Mouse (Mus musculus): Measurements from ENCODE around the gene Olfr374.
"Not testable (repeated sequence)": the region's sequence is repeated elsewhere in the genome, so short reads cannot be mapped to it uniquely, and the experiment has no call there.

The Olfr374 gene

DNA sequence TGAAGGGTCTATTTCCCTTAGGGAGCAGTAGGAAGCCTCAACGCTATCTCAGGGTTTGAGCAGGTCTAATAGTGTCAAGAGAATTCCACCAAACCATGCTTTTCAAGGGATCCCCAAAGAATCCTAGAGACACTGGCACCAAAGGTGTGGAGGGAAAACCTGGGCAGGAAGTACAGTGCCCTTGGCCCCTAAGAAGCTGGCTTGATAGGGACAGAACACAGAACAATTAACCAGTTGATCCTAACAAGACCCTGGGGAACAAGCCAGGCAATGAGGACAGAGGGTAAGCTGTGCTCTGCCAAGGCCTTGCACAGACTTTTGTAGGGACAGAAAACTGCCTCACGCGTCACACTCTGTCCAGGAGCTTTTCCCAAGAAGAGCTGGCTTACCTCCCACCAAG is at the start of gene Olfr374:
Gene Olfr374, plus strand, starts transcription at position 301 of the 400 bp plus-strand sequence.
- no peak for DNase-seq (ENCODE audit: low spot score in 2 of 2)

DNA sequence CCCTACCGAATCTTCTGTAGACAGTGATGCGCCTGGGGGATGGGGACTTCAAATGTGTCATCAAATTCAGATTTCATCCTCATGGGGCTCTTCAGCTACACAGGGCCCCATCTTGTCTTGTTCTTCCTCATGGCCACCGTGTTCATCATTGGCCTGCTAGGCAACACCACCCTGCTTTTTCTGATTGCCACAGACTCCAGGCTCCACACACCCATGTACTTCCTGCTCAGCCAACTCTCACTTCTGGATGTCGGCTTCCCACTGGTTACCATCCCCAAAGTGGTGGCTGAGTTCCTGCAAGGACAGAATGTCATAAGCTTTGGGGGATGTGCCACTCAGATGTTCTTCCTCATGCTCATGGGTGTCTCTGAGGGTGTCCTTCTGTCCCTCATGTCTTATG is 49.2 kb upstream of the Olfr374 start:
- not testable (repeated sequence) for DNase-seq (ENCODE audit: low spot score in 2 of 2)

DNA sequence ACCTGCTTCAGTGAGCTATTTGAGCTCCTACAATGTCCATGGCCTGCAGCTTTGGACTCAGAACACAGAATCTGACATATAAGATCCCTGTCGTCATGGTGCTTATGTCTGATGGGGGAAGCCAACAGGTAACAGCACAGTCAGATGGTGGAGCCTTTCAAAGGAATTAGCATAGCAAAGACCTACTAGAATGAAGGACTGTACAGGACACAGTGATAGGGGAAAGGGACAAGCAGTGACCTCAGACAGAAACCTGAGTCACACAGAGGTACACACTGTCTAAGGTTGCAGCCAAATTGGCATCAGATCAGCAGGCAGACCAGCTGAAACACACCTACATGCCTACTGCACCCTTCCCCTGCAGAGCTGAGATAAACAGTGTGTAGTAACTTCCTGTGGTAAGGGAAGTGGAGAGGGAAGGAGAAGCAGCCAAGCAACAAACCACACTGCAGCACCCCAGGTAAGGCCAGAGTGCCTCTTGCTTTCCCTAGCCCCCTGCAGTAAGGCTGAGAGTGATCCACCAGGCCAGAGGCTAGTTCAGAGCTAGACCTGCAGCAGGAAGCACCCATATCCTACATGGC is 39.9 kb upstream of the Olfr374 start:
- DNase-seq (ENCODE audit: low spot score in 2 of 2): not testable (repeated sequence)

DNA sequence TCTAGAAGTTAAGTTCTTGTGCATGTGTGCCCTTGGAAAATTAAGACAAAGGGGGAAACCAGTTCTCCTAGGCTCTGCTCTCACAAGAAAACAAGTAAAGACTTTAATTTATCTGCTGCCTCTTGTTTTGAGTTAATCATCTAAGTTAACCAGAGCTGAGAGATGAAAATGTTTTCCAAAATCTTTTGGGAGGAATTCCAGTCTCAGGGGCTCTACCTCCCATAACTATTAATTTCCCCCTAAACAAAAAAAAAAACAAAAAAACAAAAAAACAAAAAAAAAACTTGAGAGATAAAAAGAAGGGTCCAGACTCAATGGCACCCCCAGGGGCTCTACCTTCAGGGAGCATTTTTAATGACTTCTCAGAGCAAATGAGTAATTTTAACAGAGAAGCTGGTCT is 24.0 kb upstream of the Olfr374 start, which contains the start of gene Olfr373:
Gene Olfr373, plus strand, starts transcription at position 301 of the 400 bp plus-strand sequence.
- not testable (repeated sequence) for DNase-seq (ENCODE audit: low spot score in 2 of 2)

DNA sequence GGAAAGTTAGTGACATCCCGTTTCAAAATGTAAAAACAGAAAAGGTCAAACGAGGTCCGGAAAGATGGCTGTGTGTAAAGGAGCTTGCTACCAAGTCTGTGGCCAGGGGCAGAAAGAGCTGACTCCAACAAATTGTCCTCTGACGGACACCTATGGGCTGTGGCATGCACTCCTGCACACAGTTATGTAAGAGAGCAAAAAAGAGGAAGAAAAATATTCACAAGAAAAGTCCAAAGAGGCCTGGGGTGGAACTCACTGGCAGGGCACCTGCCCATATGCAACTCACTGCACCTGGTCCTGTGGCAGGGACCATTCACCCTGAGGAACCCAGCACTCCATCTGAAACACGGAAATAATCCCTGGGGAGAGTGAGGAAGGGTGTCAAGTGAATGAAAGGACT is 22.1 kb upstream of the Olfr374 start:
- DNase-seq (ENCODE audit: low spot score in 2 of 2): no peak

DNA sequence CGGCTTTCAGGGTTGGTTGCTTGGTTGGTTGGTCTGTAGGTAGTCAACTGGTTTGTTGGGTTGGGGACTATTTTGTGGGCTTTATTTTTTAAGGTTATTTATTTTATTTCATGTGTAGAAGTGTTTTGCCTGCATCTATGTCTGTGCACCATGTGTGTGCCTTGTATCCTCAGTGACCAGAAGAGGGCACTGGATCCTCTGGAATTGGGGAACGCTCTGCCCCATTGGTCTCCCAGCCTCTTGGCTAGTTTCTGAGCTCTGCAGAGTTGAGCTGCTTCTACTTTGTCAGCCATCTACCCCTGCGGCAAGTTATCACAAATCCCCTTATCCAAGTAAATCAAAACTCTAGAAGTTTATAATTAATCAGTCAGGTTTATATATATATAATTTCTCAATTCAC is 19.2 kb upstream of the Olfr374 start:
- not testable (repeated sequence) for DNase-seq (ENCODE audit: low spot score in 2 of 2)

DNA sequence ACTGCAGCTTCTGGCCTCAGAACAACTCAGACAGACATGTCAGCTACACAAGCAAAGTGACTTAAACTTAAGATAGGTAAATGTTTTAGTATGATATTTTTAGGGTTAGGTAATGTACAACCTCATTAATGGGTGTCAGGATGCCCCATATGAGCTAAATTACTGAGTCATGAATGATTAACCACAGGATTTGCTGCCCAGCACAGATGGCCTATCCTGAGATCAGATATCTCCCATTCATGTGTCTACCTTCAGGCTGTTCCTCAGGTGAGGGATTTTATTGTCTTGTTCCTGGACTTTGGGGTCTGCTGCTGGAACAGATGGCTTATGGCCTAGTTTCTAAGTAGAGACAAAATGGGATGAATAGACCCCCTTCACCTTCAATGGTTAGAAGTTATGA is 10.1 kb upstream of the Olfr374 start:
- DNase-seq (ENCODE audit: low spot score in 2 of 2): not testable (repeated sequence)

DNA sequence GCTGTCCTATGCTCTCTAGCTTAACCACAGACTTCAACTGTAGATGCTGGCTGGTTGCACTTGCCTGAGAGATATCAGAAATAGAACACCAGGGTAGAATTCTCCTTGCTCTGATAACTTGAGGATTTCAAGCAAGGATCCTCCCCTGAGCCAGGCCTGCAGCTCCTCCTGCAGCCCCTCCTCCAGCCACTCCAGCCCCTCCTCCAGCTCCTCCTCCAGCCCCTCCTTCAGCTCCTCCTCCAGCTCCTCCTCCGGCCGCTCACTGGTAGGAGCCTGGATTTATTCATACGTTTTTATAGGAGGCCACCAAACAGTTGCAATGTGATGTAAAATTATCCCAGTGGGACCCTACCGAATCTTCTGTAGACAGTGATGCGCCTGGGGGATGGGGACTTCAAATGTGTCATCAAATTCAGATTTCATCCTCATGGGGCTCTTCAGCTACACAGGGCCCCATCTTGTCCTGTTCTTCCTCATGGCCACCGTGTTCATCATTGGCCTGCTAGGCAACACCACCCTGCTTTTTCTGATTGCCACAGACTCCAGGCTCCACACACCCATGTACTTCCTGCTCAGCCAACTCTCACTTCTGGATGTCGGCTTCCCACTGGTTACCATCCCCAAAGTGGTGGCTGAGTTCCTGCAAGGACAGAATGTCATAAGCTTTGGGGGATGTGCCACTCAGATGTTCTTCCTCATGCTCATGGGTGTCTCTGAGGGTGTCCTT is 7.3 kb upstream of the Olfr374 start:
- peak in 1 of 2 experiments; percentile 66 for DNase-seq (ENCODE audit: low spot score in 2 of 2)

DNA sequence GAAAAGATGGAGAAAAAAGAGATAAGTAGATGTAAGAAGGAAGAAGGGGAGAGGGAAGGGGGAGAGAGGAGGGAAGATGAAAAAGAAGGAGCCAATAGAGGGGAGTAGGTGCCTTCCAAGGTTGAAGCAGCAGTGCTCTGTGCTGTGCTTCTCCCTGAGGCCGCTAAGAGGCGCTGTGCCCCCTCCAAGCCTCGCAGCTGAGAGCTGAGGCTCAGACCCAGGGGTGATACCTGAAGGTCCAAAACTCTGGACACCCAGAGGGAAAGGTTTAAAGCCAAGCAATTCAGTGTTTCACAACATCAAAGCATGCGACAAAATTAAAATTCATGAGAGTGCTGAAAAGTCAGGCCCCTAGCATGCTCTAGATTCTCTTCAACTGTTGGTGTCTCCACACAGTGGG is 1.7 kb upstream of the Olfr374 start:
- peak in 1 of 2 experiments; percentile 42 for DNase-seq (ENCODE audit: low spot score in 2 of 2)

DNA sequence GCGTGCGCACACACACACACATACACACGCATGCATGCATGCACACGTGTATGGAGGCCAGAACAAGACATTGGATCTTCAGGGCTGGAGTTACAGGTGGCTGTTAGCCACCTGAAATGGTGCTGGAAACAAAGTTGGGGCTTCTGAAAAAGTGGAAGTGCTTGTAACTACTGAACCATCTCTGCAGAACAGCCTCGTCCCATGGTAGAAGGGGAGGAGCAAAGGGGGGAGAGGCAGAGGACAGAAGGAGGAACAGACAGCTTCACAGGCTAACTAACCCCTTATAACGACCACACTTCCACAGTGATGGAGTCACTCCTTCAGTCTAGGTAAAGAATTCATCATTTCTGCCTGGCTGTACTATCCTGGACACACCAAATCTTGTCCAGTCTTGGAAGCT is 4.0 kb downstream of the Olfr374 start:
- DNase-seq (ENCODE audit: low spot score in 2 of 2): peak in 1 of 2 experiments; percentile 59

DNA sequence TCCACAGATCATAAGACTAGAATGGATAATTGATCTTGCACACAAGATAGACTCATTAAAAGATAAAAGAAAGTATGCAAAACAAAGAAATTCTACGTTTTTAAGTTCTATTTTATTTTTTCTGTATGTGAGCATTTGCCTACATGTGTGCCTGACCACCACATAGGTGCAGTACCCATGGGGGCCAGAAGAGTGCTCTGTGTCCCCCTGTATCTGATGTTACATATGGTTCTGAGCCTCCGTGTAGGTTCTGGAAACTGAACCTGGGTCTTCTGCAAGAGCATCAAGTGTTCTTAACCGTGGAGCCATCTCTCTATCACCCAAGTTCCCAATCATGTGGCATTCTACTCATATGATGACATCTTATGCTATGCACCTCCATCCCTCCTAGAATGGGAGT is 5.6 kb downstream of the Olfr374 start:
- DNase-seq (ENCODE audit: low spot score in 2 of 2): peak in 1 of 2 experiments; percentile 37

DNA sequence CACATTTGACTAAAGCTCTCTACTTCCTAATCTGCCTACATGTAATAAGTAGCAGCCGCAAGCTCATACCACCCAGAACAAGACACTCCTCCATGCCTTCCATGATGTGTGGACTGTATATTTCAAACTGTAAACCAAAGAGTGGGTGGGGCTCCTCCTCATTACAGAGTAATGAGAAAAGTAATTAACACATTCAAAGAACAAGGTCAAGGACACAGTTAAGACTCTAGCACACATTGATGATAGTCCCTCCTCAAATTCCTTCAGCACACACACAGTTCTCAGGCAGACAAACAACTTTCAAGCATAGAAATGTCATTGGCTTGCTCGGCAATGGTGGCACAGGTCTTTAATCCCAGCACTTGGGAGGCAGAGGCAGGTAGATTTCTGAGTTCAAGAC is 8.4 kb downstream of the Olfr374 start:
- no peak for DNase-seq (ENCODE audit: low spot score in 2 of 2)

DNA sequence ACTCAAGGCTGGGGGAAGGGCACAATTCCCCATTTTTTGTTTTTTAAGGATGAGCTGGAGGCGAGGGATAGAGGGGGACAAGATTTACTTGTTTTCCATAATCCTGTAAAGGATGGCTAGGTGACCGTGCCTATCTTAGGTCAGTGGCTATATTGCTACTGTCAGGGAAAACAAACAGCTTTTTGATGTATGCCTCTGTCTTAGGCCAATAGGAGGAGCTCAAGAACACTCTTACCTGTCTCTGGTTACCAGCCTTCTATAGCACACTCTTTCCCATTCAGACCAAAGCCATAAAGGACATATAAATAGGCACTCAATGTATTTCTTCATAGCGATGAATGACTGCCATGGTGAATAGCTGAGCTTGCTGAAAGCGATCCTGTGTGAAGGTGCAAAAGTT is 11.8 kb downstream of the Olfr374 start:
- DNase-seq (ENCODE audit: low spot score in 2 of 2): no peak

DNA sequence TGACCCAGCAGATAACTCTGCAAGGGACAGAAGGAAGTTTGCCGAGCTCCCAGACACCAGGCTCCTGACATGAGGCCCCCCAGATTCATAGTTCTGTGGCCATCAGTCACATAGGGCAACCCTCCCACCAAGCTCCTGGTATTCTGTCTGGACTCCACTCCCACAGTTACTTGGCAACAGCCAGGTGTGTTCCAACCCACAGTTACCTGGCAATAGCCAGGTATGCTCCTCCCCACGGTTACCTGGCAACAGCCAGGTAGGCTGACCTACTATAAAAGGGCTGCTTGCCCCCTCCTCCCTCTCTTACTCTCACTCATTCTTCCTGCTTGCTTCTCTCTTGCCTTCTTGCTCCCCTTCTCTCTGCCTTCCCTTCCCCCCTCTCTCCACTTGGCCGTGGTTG is 14.6 kb downstream of the Olfr374 start:
- not testable (repeated sequence) for DNase-seq (ENCODE audit: low spot score in 2 of 2)

DNA sequence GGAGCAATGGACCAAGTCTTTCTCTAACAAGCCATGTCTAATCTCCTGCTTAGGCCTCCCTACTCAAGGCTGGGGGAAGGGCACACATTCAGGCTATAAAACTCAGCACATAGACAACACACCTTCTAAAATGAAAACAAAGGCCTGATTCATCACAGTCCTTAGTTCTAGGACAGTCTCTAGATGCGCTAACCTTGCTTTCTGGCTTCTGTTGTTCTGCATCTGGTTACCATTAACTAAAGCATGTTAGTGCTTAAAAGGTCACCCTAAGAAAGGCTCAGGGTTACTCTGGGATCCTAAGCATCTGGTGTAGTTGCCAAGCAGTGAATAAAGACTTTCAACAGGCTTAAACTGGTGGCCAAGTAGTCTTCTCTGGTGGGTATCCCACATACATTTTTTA is 15.2 kb downstream of the Olfr374 start:
- DNase-seq (ENCODE audit: low spot score in 2 of 2): no peak

DNA sequence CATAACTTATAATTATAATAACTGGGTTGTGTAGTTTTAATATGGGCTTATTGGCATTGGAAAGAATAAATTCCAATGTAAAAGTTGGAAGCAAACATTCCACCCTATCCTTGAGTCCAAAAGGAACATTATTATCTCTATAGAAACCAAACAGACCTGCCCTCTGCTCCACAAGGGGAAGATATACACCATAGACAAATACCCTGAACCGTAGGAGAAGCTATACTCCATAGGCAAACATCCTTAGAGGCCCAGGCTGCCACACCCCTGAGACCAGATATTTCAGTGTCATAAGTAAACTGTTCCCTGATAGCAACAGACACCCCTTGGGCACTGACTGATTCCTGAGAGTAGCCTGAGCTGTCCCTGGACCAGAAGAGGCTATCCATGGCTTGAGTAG is 21.0 kb downstream of the Olfr374 start:
- DNase-seq (ENCODE audit: low spot score in 2 of 2): no peak

DNA sequence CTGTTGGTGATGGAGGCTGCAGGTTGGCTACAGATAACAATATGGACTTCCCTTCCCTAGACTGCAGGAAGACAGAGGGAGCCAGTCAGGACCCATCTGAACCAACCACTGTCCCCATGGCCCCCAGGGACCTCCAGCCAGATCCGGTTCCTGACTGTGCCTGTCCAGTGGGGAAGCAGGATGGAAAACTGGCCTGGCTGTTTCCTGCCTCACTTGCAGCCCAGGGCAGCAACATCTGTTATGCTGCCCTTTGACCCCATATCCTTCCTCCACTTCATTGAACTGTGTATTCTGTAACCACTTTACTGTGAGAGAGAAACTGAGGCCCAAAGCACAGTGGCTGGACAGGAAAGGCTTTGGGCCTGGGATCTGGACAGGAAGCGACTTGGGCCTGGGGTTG is 24.4 kb downstream of the Olfr374 start:
- no peak for DNase-seq (ENCODE audit: low spot score in 2 of 2)

DNA sequence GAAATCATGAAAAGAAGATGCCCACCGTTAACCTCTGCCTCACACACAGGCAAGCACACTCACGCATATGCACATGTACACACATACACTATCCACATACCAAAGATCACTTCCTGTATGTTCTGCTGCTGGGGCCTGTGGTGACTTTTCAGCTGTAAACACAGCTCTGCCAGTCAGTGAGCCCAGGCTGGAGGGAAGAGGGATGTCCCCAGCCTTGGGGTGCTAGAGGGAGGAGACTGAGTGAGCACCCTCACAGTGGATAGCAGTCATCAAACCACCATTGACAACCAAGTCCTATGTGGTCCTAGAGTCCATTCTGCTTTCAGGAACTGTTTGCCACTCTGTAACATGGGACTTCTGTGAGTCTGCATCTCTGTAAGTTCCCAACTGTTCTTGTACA is 25.1 kb downstream of the Olfr374 start:
- DNase-seq (ENCODE audit: low spot score in 2 of 2): no peak

DNA sequence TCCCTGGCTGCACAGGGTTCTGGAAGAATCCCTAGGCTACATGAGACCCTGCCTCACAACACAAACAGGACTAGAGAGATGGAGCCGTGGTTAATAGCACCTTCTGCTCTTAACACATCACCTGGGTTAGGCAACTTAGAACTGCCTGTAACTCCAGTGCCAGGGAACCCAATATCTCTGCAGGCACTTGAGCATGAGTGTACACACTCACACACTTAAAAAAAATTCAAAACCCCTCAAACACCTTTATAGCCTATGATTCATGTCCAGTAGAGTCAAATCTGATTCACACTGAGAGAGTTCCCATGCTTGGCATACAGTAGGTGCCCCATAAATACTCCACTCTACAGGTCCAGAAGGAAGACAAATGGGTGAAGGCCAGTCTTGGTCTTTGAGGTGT is 25.6 kb downstream of the Olfr374 start:
- DNase-seq (ENCODE audit: low spot score in 2 of 2): no peak

DNA sequence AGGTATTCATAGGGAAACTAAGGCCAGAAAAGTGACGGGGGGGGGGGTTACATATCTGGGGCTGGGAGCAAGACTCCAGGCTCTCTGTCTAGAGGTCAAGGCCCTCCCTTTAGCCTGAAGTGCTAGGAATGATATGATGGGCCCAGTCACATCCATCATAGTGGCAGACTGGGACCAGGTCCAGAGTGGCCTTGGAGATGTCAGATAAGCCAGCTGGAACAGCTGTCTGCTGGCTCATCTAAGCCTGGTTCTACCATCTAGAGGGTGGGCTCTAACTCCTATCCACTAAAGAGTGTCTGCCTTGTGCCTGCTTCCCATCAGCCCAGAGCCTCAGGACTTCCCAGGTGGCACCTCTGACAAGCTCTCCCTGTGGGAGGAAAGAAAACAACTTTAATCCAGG is 26.1 kb downstream of the Olfr374 start:
- DNase-seq (ENCODE audit: low spot score in 2 of 2): no peak

DNA sequence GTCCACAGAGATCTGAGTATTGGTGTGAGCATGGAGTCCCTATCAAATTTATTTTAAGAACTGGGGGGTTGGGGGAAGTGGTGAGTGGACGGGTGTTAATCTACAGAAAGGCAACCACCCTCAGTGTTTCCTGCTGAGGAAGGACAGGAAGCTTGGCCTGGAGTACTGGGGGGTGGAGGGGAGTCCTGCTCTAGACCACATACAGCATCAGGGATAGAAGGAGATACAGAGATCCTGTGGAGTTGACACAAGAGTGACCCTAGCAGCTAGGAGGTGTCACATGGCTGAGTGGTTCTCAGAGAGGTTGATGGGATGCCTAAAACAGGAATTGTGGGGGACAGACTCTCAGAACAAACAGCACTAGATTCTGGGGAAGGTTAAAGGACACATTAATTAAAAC is 26.7 kb downstream of the Olfr374 start:
- no peak for DNase-seq (ENCODE audit: low spot score in 2 of 2)

DNA sequence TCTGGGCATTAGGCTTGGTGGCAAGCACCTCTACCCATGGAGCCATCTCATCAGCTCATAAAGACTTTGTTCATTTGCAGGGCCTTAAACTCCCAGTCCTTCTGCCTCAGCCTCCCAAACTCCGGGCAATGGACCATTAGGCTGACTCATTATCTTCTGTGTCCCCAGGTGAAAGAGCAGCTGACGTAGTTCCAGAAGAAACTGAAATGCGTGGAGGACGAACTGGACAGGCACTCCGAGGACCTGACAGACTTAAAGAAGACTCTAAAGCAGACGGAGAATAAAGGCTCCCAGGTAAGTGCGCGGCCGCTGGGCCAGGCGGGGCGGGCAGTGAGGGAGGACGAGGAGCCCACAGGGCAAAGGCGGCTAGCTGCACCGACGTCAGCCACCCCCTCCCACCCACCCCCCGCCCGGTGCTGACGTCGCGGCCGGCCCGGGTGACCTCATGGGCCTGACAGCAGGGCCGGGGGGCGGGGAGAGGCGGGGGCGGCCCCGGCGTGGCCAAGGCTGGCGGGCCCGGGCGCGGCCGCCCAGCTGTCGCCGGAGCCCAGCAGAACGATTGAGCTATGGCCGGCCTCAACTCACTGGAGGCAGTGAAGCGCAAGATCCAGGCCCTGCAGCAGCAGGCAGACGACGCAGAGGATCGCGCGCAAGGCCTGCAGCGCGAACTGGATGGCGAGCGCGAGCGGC is 28.1 kb downstream of the Olfr374 start, which contains the start of gene Tpm4:
Gene Tpm4, plus strand, starts transcription at position 220 of the 690 bp plus-strand sequence.
- peak; percentile 37 to 65 for DNase-seq (ENCODE audit: low spot score in 2 of 2)
